Mouse (Mus musculus) gastrocnemius, adult 8-10 months (tissue): ENCODE data around the gene Ctsd. TPM values are rescaled to one million over a fixed set of nuclear protein-coding genes. Genes with fewer than 3 reads are reported as not detected.
A peak's percentile ranks its signal among the peaks of the same experiment; 100 is the strongest.

Experiments
- DNase-seq, 2 experiments: peaks; one replicate each; pipeline ENCODE4 v3.0.0; 2022; ENCODE audit warnings: low spot score in 2 of 2
- total RNA-seq, 4 experiments: library from RNA; stranded (reverse); gene quantifications; 2 replicates each; pipeline ENCODE4 v1.2.4; 2022

The Ctsd gene
- total RNA-seq, 4 experiments from 2014 or later = 443 to 485 (median 471) TPM

DNA sequence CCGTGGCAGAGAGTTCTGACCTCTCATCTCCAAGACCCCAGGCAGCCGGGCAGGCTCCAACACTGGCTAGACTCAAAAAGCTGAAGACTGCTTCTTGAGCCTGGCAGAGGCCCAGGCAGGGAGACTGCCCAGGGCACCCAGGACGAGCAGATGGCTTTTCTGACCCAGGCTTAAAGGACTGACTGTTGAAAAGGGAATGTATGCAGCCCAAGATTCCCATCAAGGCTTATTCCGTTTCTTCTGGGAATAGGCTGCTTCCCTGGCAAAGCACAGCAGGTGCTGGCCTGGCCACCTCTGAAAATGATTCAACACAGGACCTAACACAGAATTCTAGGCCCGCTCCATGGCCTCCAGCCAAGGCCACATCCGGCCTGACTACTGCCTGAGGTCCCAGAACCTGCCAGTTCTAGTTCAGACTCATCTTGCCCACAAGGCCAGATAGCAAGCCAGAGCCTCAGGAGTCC lies 12.5 kb downstream of the Ctsd start:
- DNase-seq = peak; percentile 34 to 57

DNA sequence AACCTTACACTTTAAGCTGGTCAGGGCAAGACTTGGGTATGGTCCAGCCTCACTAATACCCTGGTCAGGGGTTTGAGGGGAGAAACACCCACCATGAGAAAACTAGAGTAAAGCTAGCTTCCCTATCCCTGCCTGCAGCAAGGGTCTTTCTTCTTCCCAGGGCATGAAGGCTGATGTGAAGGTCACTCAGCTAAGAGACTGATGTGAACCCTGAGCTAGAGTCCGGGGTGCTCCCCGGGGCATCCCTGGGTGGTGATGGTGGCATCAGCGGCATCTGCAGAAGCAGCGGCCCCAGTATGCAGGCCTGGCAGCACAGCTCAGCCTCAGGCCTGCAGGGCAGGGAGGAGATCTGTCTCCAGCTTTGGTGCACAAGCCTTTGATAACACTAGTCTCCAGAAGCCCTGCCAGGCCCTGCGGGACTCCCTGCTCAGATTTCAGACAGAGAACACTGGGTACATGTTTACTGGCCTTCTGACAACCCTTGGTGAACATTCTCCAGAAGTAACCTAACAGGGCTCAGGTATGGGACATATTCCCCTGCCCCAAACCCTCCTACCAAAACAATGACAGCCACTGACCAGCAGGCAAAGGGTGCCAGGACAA lies 13.3 kb downstream of the Ctsd start:
- peak; percentile 70 to 72 for DNase-seq

DNA sequence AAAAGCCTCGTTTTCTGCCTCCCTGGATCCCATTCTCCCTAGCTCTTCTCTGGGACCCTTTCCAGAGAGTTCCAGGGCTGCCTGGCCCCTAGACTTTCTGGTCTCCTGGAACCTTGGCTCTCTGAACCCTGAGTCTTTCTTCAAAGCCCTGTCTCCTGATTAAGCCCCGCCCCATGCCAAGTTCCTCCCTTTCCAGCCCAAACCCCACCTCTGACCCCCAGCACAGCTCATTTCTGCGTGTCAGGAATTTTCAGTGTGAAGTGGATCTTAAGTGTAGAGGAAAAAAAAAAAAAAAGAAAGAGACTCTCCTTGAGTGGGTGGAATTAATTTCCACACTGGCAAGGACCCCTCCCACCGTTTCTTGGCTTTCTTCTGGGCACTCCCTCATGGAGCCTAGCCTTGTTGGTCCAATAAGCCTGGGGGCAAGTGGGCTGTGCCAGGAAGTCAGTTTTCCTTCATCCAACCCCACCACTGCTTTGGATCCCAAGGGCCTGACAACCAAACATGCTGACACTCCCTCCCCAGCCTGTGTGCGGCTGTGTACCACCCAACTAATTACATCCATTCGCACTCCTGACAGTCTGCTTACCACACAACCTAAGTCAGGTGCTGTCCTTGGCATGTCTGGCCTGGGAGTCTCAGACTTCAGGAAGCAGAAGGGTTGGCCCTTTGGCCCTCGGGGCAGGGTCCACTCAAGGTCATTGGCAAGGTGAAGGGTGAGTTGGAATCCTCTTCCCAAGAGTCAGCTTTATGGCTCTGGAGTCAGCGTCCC lies 14.0 kb downstream of the Ctsd start, which contains the start of gene Ifitm10:
Gene Ifitm10 (minus strand): TSS at position 113 of the 772 bp plus-strand sequence.
- no peak for DNase-seq

DNA sequence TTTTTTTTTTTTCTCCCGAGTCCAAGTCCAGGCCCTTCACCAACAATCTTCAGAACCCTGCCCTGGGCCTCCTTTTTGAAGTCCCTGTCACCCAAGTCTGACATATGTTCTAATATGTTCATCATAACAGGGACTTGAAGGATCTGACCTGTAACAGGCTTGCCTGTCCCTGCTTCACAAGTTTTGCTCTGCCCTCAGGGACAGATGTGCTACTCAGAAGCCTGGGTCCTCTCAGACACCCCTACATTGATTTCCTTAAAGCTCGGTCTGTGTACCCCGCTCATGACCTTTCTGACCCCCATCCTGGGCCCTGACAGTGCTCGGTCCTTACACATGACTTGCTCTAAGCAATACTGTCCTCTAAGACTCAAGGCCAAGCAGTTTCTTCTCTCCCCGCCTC lies 14.8 kb downstream of the Ctsd start:
- DNase-seq = no peak

DNA sequence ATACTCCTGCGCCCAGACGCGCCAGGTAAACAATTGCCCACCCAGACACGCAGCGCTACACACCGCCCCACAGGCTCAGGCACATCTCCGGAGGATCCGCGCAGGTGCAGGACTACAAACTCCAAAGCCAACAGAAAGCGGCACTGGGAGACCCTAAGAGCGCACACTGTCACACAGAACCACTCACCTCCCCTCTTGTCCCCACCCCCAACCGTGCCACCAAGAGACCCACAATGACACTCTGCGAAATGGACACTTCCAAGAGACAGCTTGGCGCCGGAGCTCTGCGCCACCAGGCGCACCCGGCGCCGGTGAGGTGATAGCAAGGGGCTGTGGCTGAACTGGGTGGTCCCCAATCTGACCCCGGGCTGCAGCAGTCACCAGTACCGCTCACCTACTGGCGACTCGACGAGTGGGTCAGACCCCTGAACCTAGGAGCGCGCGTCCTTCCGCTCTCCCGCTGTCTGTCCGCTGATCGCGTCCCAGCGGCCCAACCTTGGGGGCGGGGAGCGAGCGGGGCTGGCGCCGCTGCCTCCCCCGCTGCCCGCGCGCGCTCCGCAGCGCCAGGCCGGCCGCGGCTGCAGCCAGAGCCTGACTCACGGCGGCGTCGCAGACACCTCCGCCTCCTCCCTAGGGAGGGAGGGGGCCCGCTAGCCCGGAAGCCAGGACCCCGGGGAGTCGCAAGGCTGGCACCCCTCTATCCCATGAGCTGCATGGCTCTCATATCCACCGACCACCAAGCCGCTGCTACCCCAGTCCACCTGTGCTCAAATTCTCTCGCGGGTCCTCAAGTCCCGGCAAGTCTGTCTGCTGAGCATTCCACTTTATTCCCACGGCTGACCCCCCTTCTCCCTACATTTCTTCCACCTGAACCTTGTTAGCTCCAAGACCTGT lies 15.8 kb downstream of the Ctsd start:
- DNase-seq = no peak

DNA sequence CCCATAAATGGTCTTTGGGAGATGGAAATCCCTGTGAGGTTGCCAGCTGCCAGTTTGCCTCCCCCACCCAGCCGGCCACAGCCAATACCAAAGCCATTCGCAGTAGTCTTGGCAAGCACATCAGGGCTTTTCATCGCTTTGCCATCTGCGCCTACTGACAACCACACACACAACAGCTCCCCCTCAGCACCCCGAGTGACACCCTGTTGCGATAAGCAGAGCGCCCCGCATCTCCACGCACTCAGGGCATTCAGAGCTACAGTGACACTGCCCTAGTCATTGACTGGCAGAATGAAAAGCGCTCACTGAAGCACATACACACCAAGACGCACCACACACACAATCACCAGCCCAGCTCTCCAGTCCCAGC lies 16.5 kb downstream of the Ctsd start:
- no peak for DNase-seq

DNA sequence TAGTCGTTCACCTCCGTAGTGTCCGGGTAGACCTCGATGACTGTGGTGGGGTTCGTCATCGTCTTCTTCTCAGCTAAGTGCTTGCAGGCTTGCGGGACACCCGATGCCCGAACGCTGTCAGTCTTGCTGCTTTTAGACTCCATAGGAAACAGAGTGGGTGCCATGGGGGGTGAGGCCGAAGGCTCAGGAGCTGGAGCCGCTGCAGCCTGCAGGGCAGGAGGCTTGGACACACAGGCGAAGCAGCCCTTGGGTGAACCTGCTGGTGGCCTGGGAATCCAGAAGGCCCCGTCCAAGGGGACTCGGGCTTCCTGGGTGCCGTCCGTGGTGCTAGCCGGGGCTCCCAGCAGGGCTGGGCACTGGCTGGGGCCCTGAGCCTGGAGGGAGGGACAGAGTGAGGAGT lies 16.9 kb downstream of the Ctsd start:
- no peak for DNase-seq

DNA sequence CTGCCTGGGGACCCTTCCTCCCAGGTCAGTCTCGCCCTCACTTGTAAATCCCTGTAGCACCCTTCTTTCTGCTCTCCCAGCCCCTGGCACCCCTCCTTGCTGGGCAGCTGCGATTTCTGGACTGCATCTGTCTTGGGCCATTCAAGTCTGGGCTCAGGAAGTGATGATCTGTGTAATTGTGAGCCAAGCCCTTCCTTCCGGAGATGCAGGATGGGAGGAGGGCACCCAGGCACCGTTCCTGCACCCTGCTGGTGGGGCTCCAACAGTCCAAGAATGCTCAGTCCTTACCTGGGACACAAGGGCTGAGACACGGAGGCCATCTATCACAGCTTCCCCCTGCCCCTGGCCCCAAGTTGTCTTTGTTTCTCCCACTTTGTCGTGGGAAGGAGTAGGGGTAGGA lies 18.0 kb downstream of the Ctsd start:
- DNase-seq = peak in 1 of 2 experiments; percentile 29

DNA sequence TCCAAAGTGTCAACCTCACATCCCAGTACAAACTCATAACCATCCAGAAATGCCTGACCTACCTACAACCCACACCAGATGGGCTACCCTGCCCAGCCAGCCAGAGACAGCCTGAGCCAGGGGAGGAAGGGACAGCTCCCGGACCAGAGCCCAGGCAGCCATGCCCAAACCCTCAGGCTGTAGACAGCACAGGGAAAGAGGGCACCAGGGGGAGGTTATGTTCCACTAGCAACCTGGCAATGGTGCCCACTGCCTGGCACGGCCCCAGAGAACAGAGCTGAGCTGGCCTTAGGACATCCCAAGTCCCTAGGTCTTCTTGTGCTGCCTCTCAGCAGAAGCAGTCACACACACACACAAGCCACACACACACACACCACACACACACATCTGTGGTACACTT lies 19.0 kb downstream of the Ctsd start:
- peak; percentile 73 to 74 for DNase-seq

DNA sequence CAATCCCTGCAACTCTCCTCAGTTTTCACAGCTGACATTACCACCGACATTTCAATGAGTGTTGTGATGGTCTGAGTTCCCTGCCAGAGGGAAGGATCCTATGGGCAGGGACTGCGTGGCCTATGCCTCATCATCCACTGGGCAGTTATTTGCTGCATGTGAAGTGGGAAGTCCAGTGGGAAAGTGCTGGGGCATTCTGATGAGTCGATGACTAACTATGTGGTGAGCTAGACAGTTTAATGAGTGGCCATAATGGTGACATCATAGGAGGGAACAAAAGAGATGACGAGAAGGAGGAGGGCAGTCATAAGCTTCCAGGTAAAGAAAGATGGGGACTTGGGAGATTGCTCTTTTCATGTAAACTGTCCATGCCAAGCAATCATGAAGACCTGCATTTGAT lies 24.7 kb downstream of the Ctsd start:
- DNase-seq = no peak

DNA sequence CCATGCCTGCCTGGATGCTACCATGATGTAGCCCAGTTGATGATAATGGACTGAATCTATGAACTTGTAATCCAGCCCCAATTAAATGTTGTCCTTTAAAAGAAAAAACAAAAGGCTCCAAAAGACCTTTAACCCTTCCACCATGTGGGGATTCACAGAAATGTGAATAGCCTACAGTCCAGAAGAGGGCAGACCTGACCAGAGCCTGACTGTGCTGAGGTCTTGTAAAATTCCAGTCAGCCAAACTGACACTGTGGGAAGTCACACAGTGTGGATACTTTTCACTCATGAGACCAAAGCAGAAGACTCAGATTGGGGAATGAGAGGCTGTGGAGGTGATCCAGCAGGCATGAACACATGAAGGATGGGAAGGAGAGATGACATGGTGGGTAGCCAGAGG lies 27.1 kb downstream of the Ctsd start:
- no peak for DNase-seq

DNA sequence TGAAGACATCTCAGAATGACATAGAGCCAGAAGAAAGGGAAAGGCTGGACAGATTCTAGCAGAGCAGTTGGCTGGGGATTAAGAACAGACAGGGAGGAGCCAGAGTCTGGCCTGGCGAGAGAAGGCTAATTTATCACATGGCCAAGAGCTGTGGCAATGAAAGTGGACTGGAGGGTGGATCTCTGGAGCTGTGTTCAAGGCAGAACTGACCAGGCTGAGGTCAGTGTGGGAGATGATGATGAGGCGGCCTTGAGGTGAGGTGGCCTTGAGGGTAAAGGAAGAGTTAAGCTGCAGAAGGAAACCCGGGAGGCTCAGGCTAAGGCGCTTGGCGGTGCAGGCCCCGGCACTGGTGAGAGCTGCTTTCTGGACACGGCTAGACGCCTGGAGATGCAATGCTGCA lies 28.7 kb downstream of the Ctsd start:
- DNase-seq = no peak

DNA sequence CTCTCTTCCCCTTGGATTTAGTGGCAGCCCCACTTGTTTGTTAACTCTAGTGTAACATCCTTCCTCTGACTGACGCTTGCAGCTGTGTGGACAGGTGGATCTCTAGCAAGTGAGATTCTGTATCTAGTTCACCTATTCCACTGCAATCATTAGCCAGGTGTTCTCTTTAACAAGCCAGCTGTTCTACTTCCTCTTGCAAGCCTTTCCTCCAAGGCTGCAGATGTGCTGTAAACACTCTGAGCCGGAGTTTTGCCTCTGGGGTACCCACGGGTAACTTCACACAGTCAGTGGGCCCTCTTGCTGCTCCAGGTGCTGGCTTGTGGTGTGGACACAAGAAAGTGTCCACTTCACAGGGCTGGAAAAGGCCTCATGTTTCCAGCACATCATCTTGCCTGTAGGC lies 30.3 kb downstream of the Ctsd start:
- DNase-seq = no peak

DNA sequence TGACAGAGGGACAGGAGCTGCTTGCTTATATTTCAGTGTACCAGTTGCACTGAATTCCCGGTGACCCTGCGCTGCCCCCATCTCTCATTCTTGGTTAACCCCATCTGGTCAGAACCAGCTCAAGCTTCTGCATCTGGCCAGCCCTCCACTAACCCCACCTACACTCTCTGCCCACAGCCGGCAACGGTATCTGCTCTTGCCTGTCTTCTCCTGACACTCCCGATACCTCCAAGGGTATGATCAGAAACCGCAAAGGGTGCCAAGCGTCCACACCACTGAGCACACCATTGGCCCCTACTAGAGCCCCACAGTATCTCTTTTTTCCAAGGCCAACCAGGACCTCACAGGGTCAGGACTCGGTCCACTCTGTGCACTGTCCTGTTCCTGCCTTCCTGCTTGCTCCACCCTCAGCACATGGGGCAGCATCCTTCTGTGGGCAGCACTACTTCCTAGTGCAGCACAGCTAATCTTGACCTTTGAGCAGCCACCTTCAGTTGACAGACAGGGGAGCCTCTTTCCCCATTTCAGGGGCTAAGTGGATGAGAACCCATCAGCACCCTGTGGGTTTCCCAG lies 33.1 kb downstream of the Ctsd start:
- DNase-seq = no peak

DNA sequence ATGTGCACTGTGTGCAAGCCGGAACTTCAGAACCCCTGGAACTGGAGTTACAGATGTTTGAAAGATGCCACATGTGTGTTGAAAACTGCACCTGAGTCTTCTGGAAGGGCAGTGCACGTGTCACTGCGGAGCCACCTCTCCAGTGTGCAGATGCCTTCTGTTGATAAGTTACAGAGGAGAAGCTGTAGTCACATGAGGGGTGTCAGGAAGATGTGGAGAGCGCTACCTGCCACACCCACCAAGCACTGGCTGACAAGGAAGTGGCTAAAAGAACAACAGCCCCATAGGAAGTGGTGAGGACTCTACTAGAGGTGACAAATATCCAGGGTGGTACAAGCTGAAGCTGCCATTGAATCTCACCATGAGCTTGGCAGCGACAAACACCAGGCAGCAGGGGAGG lies 34.0 kb downstream of the Ctsd start:
- DNase-seq = no peak

DNA sequence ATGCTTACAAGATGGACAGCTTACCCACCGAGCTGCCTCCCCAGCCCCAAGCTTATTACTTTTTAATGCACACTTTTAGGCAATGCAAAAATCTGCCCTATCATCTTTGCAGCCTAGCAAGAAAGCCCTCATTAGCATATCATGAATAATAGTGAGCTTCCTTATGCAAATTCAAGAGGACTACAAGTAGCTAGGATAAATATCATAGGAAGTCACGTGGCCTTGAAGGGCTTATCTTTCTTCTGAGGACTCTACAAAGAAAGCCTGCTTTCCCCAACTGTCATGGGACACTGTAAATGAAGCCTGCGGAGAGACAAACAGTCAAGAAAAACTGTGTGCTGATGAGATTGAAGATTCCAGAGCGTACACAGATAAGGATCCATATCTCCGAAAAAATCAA lies 36.3 kb downstream of the Ctsd start:
- DNase-seq = no peak

DNA sequence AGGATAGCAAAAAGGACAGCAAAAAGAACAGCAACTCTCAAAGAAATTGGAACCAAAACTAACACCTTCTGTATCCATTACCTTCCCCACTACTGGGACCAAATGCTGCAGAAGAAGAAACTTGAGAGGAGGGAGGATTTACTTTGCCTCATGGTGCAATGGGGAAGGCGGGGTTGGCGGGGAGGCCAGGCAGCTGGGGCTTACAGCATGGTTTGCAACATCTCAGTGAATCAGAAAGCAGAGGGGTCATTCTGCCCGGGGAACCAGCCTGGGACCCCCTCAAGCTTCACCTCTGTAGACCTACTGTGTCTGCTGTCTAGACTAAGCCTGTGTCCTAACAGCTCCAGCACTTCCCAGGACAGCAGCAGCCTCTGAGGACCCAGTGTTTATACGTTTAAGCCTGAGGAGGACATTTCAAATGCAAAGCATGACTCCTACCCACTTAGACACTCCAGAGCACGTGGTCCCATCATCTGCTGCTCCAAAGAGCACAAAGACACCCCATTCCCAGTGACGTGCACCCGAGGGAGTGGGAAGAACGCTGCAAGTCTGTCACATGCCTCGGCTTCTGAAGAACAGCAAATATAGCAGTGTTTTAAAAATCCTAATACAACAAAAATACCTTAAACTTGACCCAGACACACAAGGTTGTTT lies 38.4 kb downstream of the Ctsd start:
- DNase-seq = peak in 1 of 2 experiments; percentile 37

DNA sequence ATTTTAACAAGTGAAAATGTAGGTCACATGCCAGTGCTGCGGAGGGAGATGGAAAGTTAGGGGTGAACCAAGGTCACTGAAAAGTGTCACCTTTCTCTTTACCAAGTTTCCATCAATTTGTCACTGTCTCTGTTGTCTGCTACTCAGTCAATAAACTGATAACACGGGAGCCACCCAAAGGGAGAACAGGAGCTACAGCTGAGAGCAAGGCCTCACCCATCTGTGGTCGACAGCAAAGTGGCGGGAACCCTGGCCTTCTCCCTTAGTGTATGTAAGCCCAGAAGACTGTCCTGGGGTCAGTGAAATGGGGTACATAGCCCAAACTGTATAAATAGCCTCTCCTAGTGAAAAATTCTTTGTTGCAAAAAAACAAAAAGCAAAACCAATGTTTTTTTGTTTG lies 40.3 kb downstream of the Ctsd start:
- DNase-seq = no peak

DNA sequence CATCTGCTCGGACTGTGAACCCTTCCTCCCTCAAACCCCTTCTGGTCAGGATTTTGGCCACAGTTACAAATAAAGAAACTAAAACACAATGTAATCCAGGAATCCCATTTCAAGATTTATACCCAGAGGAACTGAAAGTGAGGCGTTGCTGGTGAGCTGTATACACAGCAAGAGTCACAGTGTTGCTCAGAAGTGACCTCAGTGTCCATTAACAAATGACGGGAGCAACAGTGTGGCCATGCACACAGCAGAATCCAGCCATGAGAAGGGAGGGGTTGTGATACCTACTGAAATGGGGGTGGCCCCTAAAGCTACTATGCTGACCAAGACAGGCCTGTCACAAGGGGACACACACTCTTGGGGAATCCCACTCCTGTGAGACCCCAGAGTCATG lies 45.6 kb downstream of the Ctsd start:
- DNase-seq = no peak

DNA sequence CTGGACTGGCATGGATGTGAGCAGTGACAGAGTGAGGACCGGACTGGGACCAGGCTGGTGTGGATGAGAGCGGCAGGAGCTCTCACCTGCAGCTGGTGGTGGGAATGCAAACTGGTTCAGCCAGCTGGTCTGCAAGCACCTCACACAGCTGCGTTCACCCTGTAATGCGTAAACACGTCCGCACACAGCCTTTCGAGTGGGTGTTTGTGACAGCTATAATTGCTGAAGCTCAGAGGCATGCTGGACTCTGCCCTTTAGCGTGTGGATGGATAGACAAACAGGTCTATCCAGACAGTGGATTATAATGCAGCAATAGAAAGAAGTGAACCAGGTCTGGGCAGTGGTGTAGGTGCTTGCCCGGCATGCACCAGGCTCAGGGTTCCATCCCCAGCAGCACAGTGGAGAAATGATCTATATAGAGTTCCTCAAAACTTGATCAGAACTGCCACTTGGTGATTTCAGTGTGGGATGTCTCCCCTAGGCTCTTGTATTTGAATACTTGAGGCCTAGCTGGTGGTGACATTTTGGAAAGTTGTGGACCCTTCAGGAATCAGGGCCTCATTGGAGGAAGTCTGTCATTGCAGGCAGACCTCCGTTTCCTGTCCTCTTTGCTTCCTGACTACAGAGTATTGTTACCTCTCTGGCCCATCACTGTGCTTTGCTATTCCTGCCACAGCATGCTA lies 46.1 kb downstream of the Ctsd start:
- no peak for DNase-seq
